Mouse (Mus musculus) lung, postnatal 0 days (tissue): ENCODE measurements around the gene Hsbp1. TPM values are rescaled to one million over a fixed set of nuclear protein-coding genes. Genes with fewer than 3 reads are reported as not detected.
"Not testable (repeated sequence)": the region's sequence is repeated elsewhere in the genome, so short reads cannot be mapped to it uniquely, and the experiment has no call there.

Experiments
- ATAC-seq: fragments of 200-750 bp; cut with Nextera tagmentation; 2 replicates; pipeline ENCODE4 v1.8.0; 2017; ENCODE audit warnings: moderate library complexity
- DNase-seq: peaks from one replicate; pipeline ENCODE4 v3.0.0-alpha.2; 2016; ENCODE audit warnings: low spot score
- H3K27ac ChIP-seq: fragments of 300-500 bp; sonication (generic); 2 replicates; pipeline ENCODE4 v1.5.1; 2014; ENCODE audit warnings: antibody characterized with exemption, mild to moderate bottlenecking, low read length, mixed read lengths
- H3K27me3 ChIP-seq: fragments of 300-500 bp; sonication (generic); replicated peaks from 2 replicates; pipeline ENCODE4 v1.6.1; 2014; ENCODE audit warnings: low read length, mixed read lengths; ENCODE audit not compliant: insufficient read depth
- H3K36me3 ChIP-seq: fragments of 300-500 bp; sonication (generic); 2 replicates; pipeline ENCODE4 v1.6.1; 2014; ENCODE audit warnings: low read length, mixed read lengths; ENCODE audit not compliant: insufficient read depth
- H3K4me1 ChIP-seq: fragments of 300-500 bp; sonication (generic); 2 replicates; pipeline ENCODE4 v1.6.1; 2014; ENCODE audit warnings: antibody characterized with exemption, low read depth, low read length, mixed read lengths; ENCODE audit not compliant: insufficient read depth
- H3K4me2 ChIP-seq: fragments of 300-500 bp; sonication (generic); replicated peaks from 2 replicates; pipeline ENCODE4 v1.6.1; 2014; ENCODE audit warnings: low read depth, mild to moderate bottlenecking, low read length, moderate library complexity, mixed read lengths
- H3K4me3 ChIP-seq: fragments of 300-500 bp; sonication (generic); 2 replicates; pipeline ENCODE4 v1.5.1; 2014; ENCODE audit warnings: low read depth, low read length
- H3K9ac ChIP-seq: fragments of 300-500 bp; sonication (generic); replicated peaks from 2 replicates; pipeline ENCODE4 v1.6.1; 2014; ENCODE audit warnings: low read depth, mild to moderate bottlenecking
- H3K9me3 ChIP-seq: fragments of 300-500 bp; sonication (generic); 2 replicates; pipeline ENCODE4 v1.6.1; 2016; ENCODE audit warnings: low read length, mixed read lengths
- CTCF ChIP-seq: IDR thresholded peaks from 2 replicates; pipeline ENCODE4 v1.5.1; 2016; ENCODE audit warnings: antibody characterized with exemption, mild to moderate bottlenecking
- EP300 ChIP-seq: IDR thresholded peaks from 2 replicates; pipeline ENCODE4 v1.6.1; 2016; ENCODE audit warnings: antibody characterized with exemption, mild to moderate bottlenecking, control low read depth
- WGBS: fragments of 180-500 bp; shearing (Covaris S2); extraction: QIAGEN DNeasy Blood & Tissue Kit; methylation state at CpG from one replicate; pipeline ENCODE4 v1.1.7; 2014; 5-methylcytosine and 5-hydroxymethylcytosine counted together
- polyA plus RNA-seq: library from polyadenylated mRNA; unstranded; fragments of >200 nt; fragmentation: Nextera tagmentation; extraction: Ambion mirVana; gene quantifications from 2 replicates; pipeline ENCODE4 v1.2.1, GENCODE M21; 2015

The Hsbp1 gene
- polyA plus RNA-seq, 1 experiment from 2014 or later, result 315 TPM

DNA sequence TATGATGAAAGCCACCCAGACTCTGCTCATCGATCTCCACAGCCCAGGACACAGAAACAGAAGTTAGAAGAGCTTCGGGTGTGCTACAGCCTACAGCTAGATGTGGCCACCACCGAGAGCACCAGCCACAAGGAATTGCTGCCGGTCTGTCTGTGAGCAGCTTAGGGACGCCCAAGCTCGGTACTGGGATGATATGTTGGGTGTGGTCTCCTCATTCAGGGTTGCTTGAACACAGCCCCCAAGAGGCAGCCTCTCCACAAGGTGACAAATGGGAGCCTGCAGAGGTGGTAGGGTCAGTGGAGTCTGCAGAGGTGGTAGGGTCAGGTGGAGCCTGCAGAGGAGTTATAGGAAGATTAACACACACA lies 9.4 kb downstream of the Hsbp1 start:
- no peaks in the 10 kb centered on the region for H3K9me3 ChIP-seq
- H3K4me1 ChIP-seq, result no peaks in the 10 kb centered on the region
- WGBS, result 78% methylated on average over 6 of the region's 6 CpGs
- H3K27ac ChIP-seq, result no peak overlapping the region
- H3K9ac ChIP-seq, result no peak overlapping the region
- no peak overlapping the region for H3K4me3 ChIP-seq
- no peaks in the 10 kb centered on the region for H3K27me3 ChIP-seq
- ATAC-seq, result no peak
- H3K4me2 ChIP-seq, result no peak overlapping the region
- TF ChIP-seq CTCF, result no peak
- no peak for DNase-seq
- H3K36me3 ChIP-seq, result peaks cover 12% of the 10 kb centered on the region; the same call in 1 of the 2 replicates

GRCm38 (mm10) chr8:119356631-119357030 lies 12.3 kb downstream of the Hsbp1 start:
- not testable (repeated sequence) for DNase-seq, ATAC-seq
- peak; percentile 62 for TF ChIP-seq CTCF

GRCm38 (mm10) chr8:119358175-119358574 lies 13.9 kb downstream of the Hsbp1 start:
- H3K27ac ChIP-seq, result no peak overlapping the region
- DNase-seq (no peak), ATAC-seq (no peak)
- H3K36me3 ChIP-seq, result no peaks in the 10 kb centered on the region
- no peaks in the 10 kb centered on the region for H3K4me1 ChIP-seq
- H3K4me3 ChIP-seq, result no peak overlapping the region
- no peak for TF ChIP-seq EP300
- no peak for TF ChIP-seq CTCF
- 62% methylated on average over 6 of the region's 7 CpGs for WGBS
- no peaks in the 10 kb centered on the region for H3K27me3 ChIP-seq
- no peak overlapping the region for H3K9ac ChIP-seq
- no peak overlapping the region for H3K4me2 ChIP-seq
- no peaks in the 10 kb centered on the region for H3K9me3 ChIP-seq

More at GRCm38 (mm10) chr8:119356631-119357030, 12.3 kb downstream of the Hsbp1 start:
- not testable (repeated sequence) for H3K4me1 ChIP-seq, H3K4me3 ChIP-seq, H3K9me3 ChIP-seq, H3K36me3 ChIP-seq, H3K27ac ChIP-seq, H3K9ac ChIP-seq, H3K27me3 ChIP-seq, H3K4me2 ChIP-seq
- WGBS, result 66% methylated on average over 5 of the region's 5 CpGs

GRCm38 (mm10) chr8:119358836-119359235 lies 14.5 kb downstream of the Hsbp1 start:
- Histone ChIP-seq H3K4me2 (no peak overlapping the region), H3K4me1 (no peaks in the 10 kb centered on the region), H3K27me3 (no peaks in the 10 kb centered on the region), H3K9ac (no peak overlapping the region), H3K36me3 (no peaks in the 10 kb centered on the region), H3K9me3 (no peaks in the 10 kb centered on the region), H3K27ac (no peak overlapping the region), H3K4me3 (no peak overlapping the region)
- DNase-seq (peak; percentile 34), ATAC-seq (peak; percentile 40)
- whole genome bisulfite sequencing, result 34% methylated on average over 14 of the region's 14 CpGs
- TF ChIP-seq CTCF (peak; percentile 84), EP300 (no peak)

DNA sequence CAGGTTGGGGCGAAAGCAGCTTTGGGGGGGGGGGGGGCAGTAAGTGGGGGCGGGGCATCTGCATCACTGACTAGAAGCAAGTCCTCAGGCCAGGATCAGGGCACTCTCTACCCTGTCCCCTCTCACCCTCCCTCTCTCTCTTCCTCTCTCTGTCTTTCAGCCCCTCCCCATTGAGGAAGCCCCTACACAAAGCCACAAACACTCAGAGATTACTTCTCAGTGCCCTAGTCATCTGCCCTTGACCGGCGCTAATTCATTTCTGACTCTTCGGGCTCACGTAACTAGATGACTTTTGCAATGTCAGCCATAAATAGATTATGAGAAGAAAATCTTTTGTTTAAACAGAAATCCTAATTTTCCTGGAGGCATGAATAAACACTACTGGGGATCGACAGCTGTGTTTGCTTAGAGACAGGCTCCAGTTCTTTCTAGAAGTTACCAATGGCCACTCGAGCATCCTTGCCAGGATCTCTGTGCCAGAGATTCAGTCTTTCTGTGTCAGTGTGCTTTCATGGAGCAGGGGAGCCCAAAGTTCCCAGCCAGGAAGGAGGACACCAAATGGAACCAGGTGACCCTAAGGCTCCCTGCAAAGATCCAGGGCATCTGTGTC lies 16.5 kb downstream of the Hsbp1 start:
- H3K4me2 ChIP-seq, result no peak overlapping the region
- H3K27me3 ChIP-seq, result no peaks in the 10 kb centered on the region
- TF ChIP-seq EP300 (no peak), CTCF (no peak)
- ATAC-seq (peak; percentile 67), DNase-seq (peak; percentile 68)
- no peak overlapping the region for H3K27ac ChIP-seq
- no peaks in the 10 kb centered on the region for H3K4me1 ChIP-seq
- no peak overlapping the region for H3K4me3 ChIP-seq
- WGBS, result 22% methylated on average over 8 of the region's 8 CpGs
- H3K9me3 ChIP-seq, result no peaks in the 10 kb centered on the region
- no peak overlapping the region for H3K9ac ChIP-seq
- H3K36me3 ChIP-seq, result no peaks in the 10 kb centered on the region

DNA sequence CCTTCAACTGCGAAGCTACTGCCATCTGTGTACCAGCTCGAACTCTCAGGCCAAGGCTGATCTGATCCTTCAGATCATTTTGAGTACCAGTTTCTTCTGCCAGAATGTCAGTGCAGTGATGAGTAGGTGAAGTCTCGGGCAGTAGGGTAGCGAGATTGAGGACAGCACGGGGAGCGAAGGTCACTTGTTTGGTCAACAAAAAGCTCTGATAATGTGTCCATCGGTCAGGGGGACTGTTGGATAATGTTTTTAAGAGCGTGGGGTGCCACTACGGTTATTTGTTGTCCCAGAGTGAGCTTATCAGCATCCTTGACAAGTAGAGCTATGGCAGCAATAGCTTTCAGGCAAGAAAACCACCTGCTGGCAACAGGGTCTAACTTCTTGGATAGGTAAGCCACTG lies 30.4 kb downstream of the Hsbp1 start:
- H3K4me2 ChIP-seq, H3K9ac ChIP-seq, H3K27me3 ChIP-seq, H3K4me3 ChIP-seq, H3K9me3 ChIP-seq, H3K4me1 ChIP-seq, H3K27ac ChIP-seq, DNase-seq, H3K36me3 ChIP-seq, ATAC-seq: not testable (repeated sequence)
- 60% methylated on average over 9 of the region's 9 CpGs for WGBS

- TF ChIP-seq CTCF (no peak), EP300 (no peak)
- no peaks in the 10 kb centered on the region for H3K4me1 ChIP-seq
- DNase-seq, result no peak
- H3K4me2 ChIP-seq, result no peak overlapping the region
- ATAC-seq, result no peak
- H3K27ac ChIP-seq, result no peak overlapping the region
- no peak overlapping the region for H3K4me3 ChIP-seq
- 66% methylated on average over 7 of the region's 7 CpGs for WGBS
- H3K9ac ChIP-seq, result no peak overlapping the region
- no peaks in the 10 kb centered on the region for H3K27me3 ChIP-seq
- H3K36me3 ChIP-seq, result no peaks in the 10 kb centered on the region
- no peaks in the 10 kb centered on the region for H3K9me3 ChIP-seq
These were observed 34.2 kb downstream of the Hsbp1 start for GRCm38 (mm10) chr8:119378476-119378875.
